Mouse (Mus musculus) ES-CJ7 (cell line): ENCODE data around the gene Spesp1.
A peak's percentile ranks its signal among the peaks of the same experiment; 100 is the strongest.

ENCODE experiments used
- DNase-seq: peaks from one replicate; pipeline ENCODE4 v3.0.0; 2011; ENCODE audit warnings: low read depth, low spot score

Gene Spesp1

DNA sequence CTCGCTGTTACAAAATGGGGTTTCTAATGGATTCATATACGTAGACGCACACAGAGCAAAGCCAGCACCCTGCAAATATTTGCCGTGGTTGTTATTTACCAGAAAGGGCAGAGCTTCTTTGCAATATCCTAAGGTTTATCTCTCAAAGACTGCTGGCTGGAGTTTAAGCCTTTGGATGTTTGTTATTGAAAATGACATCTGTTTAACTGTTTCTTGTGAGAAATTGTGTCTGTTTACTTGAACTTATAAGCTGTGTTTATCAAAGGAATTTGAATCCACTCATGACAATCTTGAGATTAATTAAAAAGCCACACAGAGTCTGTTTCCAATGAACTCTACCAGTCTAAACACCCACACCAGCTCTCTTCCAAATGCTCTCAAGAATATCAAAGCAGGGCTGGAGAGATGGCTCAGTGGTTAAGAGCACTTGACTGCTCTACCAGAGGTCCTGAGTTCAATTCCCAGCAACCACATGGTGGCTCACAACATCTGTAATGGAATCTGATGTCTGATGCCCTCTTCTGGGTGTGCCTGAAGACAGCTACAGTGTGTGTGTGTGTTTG, 35.5 kb downstream of the Spesp1 start:
- DNase-seq: no peak

DNA sequence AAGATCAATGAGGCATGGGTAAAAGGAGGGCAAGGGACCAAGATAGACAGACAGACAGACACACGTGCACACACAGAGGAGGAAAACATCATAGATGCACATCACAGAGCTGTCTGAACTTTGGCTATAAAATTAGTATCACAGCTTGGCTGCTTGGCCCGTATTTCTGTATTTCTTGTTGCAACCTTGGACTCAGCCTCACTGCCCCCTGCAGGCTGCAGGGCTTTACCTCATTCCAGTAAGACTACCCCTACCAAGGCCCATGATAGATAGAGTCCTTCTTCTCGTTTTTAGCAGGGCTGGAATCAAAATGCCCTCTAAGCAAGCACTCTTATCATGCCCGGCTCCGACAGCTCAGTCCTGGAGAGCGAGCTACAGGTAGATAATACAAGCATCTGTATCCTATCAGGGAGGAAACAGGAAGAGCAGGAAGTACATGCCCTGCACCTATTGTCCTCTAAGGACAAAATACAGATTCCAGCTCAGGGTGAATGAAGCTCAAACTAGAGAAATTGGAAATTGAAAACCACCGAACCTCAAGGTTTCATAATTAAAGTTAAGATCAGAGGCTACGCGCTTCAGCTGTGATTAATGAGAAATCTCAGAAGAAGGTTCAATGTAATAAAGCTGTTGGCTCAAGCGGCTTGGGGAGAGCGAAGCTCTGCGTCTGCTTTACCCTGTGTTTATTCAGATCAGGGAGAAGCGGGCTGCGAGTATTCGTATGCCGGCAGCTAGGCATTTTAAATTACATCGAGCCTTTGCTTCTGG, 36.2 kb downstream of the Spesp1 start:
- no peak for DNase-seq

DNA sequence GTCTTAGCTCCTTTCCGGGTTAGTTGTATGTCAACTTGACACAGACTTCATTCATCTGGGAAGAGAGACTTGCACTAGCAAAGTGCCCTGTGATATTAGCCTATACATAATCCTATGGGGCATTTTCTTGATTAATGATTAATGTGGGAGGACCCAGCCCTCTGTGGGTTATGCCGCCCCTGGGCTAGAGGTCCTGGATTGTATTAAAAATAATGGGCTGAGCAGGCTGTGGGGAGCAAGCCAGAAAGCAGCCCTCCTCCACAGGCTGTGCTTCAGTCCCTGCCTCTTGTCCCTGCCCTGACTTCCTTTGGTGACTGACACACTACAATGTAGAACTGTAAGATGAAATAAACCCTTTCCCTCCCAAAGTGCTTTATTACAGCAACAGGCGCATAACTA, 37.4 kb downstream of the Spesp1 start:
- no peak for DNase-seq

DNA sequence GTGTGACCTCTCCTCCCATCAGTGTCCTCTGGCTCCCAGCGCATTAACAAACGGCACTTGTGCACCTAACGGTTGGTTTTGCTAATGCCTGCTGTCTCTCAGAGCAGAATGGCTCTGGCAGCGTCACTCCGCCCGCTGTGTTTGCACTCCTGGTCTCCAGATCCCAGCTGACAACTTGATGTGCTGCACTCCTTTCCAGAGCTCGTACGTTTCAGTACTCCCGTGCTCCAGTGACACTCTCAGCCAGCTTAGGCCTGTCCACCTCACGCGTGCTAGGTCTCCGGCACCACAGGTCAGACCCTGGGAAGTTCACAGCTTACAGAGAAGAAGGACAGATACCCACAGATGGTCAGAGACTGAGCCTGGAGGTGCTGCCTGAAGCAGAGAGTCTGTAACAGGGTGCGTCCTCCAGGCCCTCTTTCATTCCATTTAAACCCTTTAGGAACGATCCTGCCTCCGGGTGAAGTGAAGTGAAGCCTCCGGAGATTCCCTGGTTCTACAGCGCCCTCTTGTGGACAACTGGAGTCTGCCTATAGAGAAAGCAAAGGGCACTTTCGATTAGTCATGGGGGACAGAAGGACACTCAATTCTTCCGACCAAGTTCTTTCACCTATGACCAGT, 37.9 kb downstream of the Spesp1 start:
- peak; percentile 66 for DNase-seq

DNA sequence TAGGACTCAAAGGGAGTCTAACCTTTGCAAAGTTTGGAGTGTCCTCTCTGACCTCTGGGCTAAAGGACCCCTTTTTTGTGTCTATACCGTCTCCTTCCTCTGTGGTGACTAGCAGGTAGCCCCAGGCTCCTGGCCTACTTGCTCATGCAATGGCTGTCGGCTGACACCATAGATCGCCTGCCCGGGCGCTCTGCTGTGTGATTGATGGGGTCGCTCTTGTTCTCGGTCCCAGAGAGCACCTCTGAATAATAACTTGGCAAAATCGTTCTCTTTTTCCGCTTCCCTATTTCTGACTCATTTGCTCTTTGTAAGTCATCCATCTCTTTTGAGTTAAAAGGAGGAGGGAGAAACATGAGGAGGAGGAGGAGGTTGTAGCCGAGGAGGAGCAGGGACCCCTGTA, 42.0 kb downstream of the Spesp1 start:
- no peak for DNase-seq

DNA sequence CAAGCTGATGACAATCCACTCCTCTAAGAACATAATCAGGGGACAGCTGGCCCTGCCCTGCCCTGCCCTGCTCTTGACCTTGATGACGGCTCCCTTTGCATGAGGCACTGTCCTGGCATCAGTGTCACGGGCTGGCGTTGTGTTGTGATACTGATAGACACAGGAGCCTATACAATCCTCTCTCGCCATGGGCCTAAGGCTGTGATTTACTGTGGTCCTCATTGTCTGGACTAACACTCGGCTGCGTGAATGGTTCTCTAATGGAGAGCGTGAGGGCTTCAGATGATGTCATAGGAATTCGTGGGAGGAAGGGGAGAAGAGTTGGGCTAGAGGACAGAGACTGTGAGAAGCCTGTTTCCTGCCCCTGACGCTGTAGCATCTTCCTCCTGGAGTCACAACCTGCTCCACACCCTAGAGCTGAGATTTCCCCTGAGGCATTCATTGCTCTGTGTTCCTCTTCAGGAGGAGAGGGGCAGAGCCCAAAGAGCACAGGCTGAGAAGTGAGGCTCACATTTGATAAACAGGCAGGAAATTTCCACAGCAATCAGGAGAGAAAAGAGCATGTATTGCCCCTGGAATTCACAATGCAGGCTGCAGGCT, 44.5 kb downstream of the Spesp1 start:
- DNase-seq: no peak

DNA sequence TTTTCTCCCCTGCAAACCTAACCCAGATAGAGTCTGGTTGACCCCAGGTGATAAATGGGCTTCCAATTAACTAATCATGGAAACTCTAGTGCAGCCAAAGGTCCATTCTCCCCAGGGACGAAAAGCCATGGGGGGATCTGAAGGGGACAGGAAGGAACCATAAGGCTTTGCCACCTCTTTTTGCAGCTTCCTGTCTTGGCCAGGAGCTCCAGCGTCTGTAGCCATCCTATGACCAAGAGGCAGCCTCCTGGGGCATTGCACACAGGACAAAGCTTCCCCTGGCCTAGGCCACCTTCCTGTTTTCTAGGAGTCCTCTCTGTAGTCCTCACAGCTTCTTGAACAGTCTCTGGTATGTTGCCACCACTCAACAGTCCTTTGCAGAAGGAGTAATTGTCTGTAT, 46.5 kb downstream of the Spesp1 start:
- DNase-seq: no peak

DNA sequence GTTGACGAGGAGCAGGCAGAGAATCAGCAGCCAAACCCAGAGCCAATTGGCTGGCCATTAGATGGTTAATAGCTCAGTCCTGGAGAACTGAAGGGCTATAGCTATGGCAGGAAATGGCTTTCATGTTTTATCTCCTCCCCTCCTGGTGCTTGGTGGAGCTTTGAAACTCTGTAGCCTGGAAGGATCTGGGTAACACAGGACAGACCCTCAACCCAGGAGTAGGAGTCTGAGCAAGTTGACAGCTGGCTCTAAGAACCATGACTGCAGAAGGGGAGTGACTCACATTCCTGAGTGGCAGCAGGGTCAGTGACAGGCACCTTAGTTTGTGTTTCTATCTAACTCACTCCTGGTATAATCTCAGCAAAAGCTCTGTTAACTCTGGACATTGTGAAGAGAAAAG, 49.4 kb downstream of the Spesp1 start:
- no peak for DNase-seq

DNA sequence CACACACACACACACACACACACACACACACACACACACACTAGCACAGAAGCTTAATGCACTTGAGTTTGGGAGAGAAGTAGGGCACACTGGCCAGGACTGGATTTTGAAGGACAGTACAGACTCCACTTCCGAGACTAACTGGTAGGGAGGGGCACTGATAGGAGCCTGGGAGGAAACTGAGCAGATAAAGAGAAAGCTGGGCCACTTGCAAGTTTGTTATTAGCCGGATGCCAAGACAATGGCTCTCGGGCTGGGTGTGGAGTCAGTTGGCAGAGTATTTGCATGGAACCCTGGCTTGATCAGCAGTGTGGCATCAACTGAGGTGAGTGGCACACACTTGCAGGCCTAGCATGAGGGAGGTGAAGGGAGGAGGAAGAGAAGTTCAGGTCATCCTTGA, 51.0 kb downstream of the Spesp1 start:
- no peak for DNase-seq

DNA sequence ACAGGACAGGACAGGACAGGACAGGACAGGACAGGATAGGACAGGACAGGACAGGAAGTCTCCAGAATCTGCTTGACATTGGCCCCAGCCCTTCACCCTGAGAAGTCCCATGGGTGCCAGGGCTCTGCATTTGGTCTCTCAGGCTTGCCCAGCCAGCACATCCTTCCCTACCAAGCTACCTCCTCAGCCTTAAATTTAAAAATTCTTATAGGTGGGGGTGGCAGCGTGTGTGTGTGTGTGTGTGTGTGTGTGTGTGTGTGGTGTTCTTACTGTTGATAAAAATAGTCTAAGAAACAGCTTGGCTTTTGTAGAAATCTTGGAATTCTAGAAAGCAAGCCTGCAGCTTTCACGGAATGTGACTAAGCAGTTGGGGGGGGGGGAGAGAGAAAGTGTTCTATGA, 52.0 kb downstream of the Spesp1 start:
- no peak for DNase-seq

DNA sequence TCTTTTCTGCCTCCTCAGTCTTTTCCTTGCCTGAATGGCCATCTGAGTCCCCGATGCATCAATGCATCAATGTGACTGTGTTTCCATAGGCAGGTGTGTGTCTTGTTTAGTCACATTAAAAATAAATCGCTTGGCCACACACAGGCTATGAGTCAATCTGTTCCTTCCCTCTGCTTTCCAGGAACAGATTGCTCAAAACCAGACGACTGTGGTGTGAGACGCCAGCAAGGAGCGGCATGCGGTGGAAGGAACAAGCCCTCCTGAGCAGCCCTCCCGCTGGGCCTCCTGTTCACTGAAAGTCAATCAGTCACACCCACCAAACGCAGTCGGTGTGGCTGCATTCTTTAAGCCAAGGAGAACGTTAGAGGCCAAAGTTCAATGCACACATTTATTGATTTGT, 59.5 kb downstream of the Spesp1 start:
- peak; percentile 88 for DNase-seq

DNA sequence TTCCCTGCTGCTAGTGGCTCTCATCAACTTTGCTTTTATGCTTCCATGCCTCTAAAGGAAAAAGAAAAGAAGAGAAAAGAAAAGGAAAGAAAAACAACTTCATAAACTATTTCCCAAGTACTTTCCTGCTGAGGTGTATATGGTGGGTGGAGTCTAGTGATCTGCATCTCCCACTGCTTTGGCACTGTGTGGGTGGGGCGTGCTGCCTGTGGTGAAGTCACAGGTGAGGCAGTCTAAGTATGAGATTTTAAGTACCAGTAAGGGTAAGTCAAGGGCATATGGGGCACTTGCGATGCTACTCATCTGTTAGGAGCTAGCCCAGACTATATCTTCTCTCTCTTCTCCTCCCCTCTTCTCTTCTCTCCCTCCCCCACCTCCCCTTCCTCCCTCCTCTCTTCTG, 60.0 kb downstream of the Spesp1 start:
- DNase-seq: peak; percentile 73
